Mouse (Mus musculus): Measurements from ENCODE around the gene 4930402F06Rik.

4930402F06Rik gene

GRCm38 (mm10) chr2:35337419-35337818 is 59.6 kb downstream of the 4930402F06Rik start:
- no peak for DNase-seq

GRCm38 (mm10) chr2:35336388-35337280 is 60.3 kb downstream of the 4930402F06Rik start, which contains the start of gene Stom:
Gene Stom (minus strand): TSS chr2:35336976.
- DNase-seq = peak; percentile 100

- no peak for DNase-seq
Observed at GRCm38 (mm10) chr2:35335620-35336019, 61.4 kb downstream of the 4930402F06Rik start.

- no peak for DNase-seq
Observed at GRCm38 (mm10) chr2:35333670-35334069, 63.3 kb downstream of the 4930402F06Rik start.

- DNase-seq = no peak
Observed at GRCm38 (mm10) chr2:35331205-35331604, 65.8 kb downstream of the 4930402F06Rik start.

DNA sequence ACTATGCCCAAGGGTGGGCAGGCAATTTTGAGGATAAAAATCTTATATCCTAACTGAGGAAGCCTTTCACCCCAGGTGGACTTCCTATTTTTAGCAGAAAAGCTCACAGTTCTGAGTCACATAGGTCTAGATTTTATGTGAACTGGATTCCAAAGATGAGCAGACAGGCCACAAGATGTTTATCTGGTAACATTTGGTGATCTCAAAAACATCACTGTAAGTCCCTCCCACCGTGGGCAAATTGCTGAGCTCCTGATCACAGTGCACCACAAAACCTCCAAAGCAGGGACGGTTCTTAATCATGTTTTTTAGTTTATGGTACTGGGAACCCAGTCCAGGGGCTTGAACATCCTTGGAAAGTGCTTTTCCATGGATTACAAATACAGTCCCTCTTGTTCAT is 67.9 kb downstream of the 4930402F06Rik start:
- no peak for DNase-seq

DNA sequence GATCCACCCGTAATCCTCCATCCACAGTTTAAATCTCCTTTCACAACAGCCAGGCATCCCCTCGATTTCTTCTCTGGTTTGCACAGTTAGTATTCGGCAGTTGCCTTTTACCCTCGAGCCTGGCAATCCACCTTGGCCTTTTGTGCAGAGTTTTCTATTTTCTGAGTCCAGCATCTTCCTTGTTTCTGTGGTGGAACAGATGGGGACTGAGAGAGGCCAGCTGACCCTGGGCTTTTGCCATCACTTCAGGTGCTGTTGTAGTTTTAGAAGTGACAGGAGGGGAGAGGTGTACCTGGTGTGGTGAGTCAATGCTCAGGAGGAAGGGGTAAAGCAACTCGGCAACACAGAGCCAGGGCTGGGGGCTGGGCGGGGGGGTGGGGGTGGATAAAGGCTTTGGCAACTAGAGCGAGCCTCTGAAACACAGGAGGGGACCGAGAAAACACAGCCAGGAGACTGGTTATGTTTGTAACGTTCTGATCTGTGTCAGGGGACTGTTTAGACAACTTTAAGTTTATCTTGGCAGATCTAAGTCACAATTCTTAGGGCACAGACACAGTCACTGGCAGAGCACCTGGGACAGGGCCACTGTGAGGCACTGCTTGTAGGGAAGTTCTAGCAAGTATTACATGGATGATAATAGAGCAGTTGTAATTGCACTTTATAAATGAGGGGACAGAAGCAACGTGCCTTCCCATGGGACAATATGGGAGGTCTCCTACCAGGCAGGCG is 68.7 kb downstream of the 4930402F06Rik start:
- no peak for DNase-seq

GRCm38 (mm10) chr2:35327583-35327982 is 69.4 kb downstream of the 4930402F06Rik start:
- no peak for DNase-seq

DNA sequence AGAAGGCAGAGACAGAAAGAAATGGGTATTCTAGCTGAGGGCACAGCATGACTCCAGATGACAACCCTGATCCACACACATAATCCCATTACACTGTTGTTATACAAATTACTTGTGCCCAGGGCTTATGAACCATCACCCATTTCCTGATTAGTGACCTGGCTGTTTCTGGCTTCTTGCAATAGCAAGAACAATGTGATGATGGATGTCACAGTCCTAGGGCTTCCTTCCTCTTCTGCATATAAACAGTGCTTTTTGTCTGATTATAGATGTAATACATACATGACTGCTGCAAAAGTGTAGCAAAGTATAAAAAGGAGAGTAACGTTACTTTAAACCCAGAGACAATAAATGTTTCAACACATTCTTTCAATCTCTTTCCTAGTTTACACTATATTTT is 70.0 kb downstream of the 4930402F06Rik start:
- no peak for DNase-seq

DNA sequence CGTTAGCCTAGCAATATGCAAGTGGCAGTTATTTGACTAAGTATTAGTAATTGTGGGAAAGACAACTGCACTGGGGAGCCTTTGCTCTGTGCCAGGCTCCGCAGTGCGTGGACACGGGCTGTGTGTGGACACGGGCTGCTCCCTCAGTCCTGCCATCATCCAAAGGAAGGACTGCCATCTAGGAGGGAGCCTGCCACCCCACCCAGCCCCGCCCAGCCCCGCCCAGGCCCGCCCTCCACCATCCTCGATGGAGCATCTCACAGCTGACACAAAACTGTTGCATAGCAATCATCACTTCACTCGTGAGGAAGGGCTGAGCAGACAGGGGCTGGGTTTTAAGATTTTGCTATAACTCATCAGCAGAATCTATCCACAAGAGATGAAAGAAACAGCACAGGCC is 71.0 kb downstream of the 4930402F06Rik start:
- DNase-seq = no peak

Measured in kidney, adult 18-20 months (tissue).